ENCODE assay signal across 8 mouse cellular contexts in genomic region chr3:122376841-122377464, GRCm38 (mm10).
DNase-seq lines count a peak whose midpoint lies in the region; ATAC-seq and TF ChIP-seq lines count a peak whose summit lies in the region.
"Had no signal": no experiment of that assay in that cellular context is flagged by ENCODE, and none has a peak within 500 bp of the region (broad histone marks: within the 10 kb centered on the region; RNA-seq: fewer than 3 reads in every experiment).

No protein-coding gene starts in this region.

- CTCF ChIA-PET in Patski (lab: Charles Lee): interaction anchor here (0.8 to 3.4 kb wide), 13 partner anchors 9 to 106 kb away, joined by 3 to 17 read pairs (median 5); no protein-coding TSS in a partner anchor

- POLR2A ChIA-PET in Patski (lab: Charles Lee): interaction anchor here (0.8 to 1.3 kb wide), 6 partner anchors 14 to 51 kb away, joined by 3 to 5 read pairs (median 4); no protein-coding TSS in a partner anchor

- no peaks in the 10 kb centered on the region for H3K36me3 ChIP-seq in hindbrain, embryonic 10.5 days
- no peaks in the 10 kb centered on the region for H3K36me3 ChIP-seq in hindbrain, embryonic 12.5 days
- H3K36me3 ChIP-seq in C2C12 (ENCODE audit: control insufficient read depth, insufficient read depth): no peaks in the 10 kb centered on the region
- H3K36me3 ChIP-seq in limb, embryonic 12.5 days: no peaks in the 10 kb centered on the region
- H3K36me3 ChIP-seq: lung, embryonic 15.5 days had no signal

- H3K27ac ChIP-seq in hindbrain, embryonic 10.5 days: peak overlapping the region; percentile 89
- H3K27ac ChIP-seq in hindbrain, embryonic 12.5 days: no peak overlapping the region
- H3K27ac ChIP-seq in limb, embryonic 12.5 days: peak overlapping the region; percentile 67
- H3K27ac ChIP-seq: lung, embryonic 15.5 days had no signal

- H3K79me3 ChIP-seq in C2C12 (ENCODE audit: low read depth): no peaks in the 10 kb centered on the region

- no peaks in the 10 kb centered on the region for H3K9me3 ChIP-seq in hindbrain, embryonic 10.5 days
- no peaks in the 10 kb centered on the region for H3K9me3 ChIP-seq in hindbrain, embryonic 12.5 days (replicated peaks)
- no peaks in the 10 kb centered on the region for H3K9me3 ChIP-seq in limb, embryonic 12.5 days
- H3K9me3 ChIP-seq: lung, embryonic 15.5 days had no signal

- 60% methylated on average over 8 of the region's 8 CpGs for WGBS in hindbrain, embryonic 10.5 days
- WGBS in hindbrain, embryonic 12.5 days: 48% methylated on average over 8 of the region's 8 CpGs
- whole genome bisulfite sequencing in limb, embryonic 12.5 days: 42% methylated on average over 8 of the region's 8 CpGs

- H3K4me3 ChIP-seq in hindbrain, embryonic 10.5 days: no peak overlapping the region
- no peak overlapping the region for H3K4me3 ChIP-seq in hindbrain, embryonic 12.5 days
- no peak overlapping the region for H3K4me3 ChIP-seq in C2C12 (ENCODE audit: insufficient read depth, poor library complexity, severe bottlenecking)
- no peak overlapping the region for H3K4me3 ChIP-seq in limb, embryonic 12.5 days (replicated peaks)
- H3K4me3 ChIP-seq: lung, embryonic 15.5 days had no signal

- TF ChIP-seq CTCF in C2C12 (IDR thresholded peaks at IDR 0.05; ENCODE audit: control insufficient read depth, insufficient read depth, insufficient read length): no peak
- TF ChIP-seq CTCF in Patski (IDR thresholded peaks at IDR 0.05): no peak

- H3K27me3 ChIP-seq in hindbrain, embryonic 10.5 days (ENCODE audit: insufficient read depth, poor library complexity, severe bottlenecking): no peaks in the 10 kb centered on the region
- H3K27me3 ChIP-seq in hindbrain, embryonic 12.5 days: 0 out of 2 replicates have a peak, but pooled peaks cover 6% of the 10 kb centered on the region
- H3K27me3 ChIP-seq in C2C12 (ENCODE audit: control insufficient read depth, insufficient read depth, insufficient read length) (no peaks in the 10 kb centered on the region), Patski (no peaks in the 10 kb centered on the region)
- peaks cover 5% of the 10 kb centered on the region for H3K27me3 ChIP-seq in limb, embryonic 12.5 days
- H3K27me3 ChIP-seq: lung, embryonic 15.5 days had no signal

- H3ac ChIP-seq in C2C12 (ENCODE audit: control insufficient read depth, insufficient read length, low read depth): no peak overlapping the region

- no peak overlapping the region for H3K4me2 ChIP-seq in hindbrain, embryonic 12.5 days (replicated peaks)
- H3K4me2 ChIP-seq in limb, embryonic 12.5 days: peak overlapping the region; percentile 18; the same call in 1 of the 2 replicates
- H3K4me2 ChIP-seq: lung, embryonic 15.5 days had no signal

- ATAC-seq in hindbrain, embryonic 12.5 days (ENCODE audit: low FRiP score): no peak
- ATAC-seq in Patski: peak; percentile 28
- peak; percentile 75; the same call in 1 of the 2 replicates for ATAC-seq in limb, embryonic 12.5 days (ENCODE audit: insufficient number of reproducible peaks, insufficient read depth, low FRiP score, low TSS enrichment, low read depth)
- no peak for ATAC-seq in megakaryocyte-erythroid progenitor cell, adult 5-6 weeks (replicated peaks; ENCODE audit: low FRiP score, low TSS enrichment, poor library complexity, severe bottlenecking)

- in situ Hi-C loops in Patski (cut with MboI; ENCODE audit: low pct_unique_long_range_greater_than_20kb): loop anchor here (5.0 kb wide), 2 partner anchors 85 to 175 kb away; no protein-coding TSS in a partner anchor

- DNase-seq in hindbrain, embryonic 10.5 days (ENCODE audit: low spot score): no peak
- DNase-seq in Patski (ENCODE audit: low read depth, low spot score): peak; percentile 95
- no peak for DNase-seq in thymus, postnatal 36 days

- no peak overlapping the region for H3K9ac ChIP-seq in hindbrain, embryonic 12.5 days
- H3K9ac ChIP-seq in limb, embryonic 12.5 days (replicated peaks): no peak overlapping the region
- H3K9ac ChIP-seq: lung, embryonic 15.5 days had no signal

- H3K4me1 ChIP-seq in hindbrain, embryonic 10.5 days (replicated peaks): peaks cover 40% of the 10 kb centered on the region
- H3K4me1 ChIP-seq in hindbrain, embryonic 12.5 days: peaks cover 24% of the 10 kb centered on the region
- peaks cover 27% of the 10 kb centered on the region for H3K4me1 ChIP-seq in limb, embryonic 12.5 days (replicated peaks)

- H3K79me2 ChIP-seq in C2C12 (ENCODE audit: control insufficient read depth, insufficient read depth): no peaks in the 10 kb centered on the region

TF ChIP-seq in C2C12, 6 proteins besides CTCF, POLR2A, EP300 and RAD21:
- no peak for TF ChIP-seq MAX (IDR thresholded peaks at IDR 0.05)
- peak; percentile 36 for TF ChIP-seq USF1 (IDR thresholded peaks at IDR 0.05; ENCODE audit: low read depth)

Comparison
In these comparisons a context has a peak if more than half of its experiments do, and no peak if none do; other contexts are left out.
1. ATAC-seq: peak in Patski (single experiment) and limb, embryonic 12.5 days (single experiment); none in hindbrain, embryonic 12.5 days (single experiment) and megakaryocyte-erythroid progenitor cell, adult 5-6 weeks (single experiment).